Mouse (Mus musculus): ENCODE data around the gene Cldn7. TPM values are rescaled to one million over a fixed set of nuclear protein-coding genes. Genes with fewer than 3 reads are reported as not detected.
"Not testable (repeated sequence)": the region's sequence is repeated elsewhere in the genome, so short reads cannot be mapped to it uniquely, and the experiment has no call there.

The Cldn7 gene
- polyA plus RNA-seq, 1 experiment from 2014 or later = 397 TPM

DNA sequence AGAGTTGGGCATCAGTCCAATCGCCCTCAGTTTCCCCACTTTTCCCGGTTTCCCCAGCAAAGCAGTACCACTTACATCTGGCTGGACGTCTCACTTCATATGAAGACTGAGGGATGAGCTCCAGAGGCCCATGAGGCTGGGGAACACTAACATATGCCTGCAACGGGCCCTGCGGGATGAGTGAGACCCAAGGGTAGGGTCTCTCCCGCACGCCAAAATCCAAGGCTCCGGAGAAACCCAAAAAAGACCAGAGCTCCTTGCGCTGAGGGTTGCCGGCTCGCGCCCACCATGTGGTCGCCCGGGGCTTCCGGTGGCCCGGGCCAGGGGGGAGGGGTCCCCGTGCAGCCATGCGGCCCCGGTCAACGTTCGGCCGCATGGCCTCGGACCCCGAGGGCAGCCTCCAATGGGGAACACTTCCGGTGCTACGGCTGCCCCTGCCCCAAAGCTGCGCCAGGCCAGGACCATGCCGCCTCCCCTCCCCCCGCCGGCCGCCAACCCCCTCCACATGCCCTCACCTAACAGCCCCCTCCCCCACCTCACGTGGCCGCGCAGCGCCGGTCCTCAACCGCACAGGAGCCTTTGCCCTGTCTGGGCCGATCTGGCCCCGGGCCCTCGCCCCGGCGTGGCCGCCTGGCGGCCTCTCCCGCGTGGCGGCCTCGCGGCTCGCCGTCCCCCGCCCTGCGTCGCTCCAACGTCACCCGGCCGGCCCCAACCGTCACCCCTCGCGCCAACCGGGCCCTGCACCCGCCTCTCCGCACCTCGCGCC is 44.1 kb upstream of the Cldn7 start:
- H3K9ac ChIP-seq (ENCODE audit: low read length) = peak overlapping the region; percentile 98
- peak overlapping the region; percentile 94 for H3K4me2 ChIP-seq (ENCODE audit: low read depth, low read length)
- H3K4me1 ChIP-seq (ENCODE audit: control insufficient read depth, insufficient read depth, low read length) = peaks cover 24% of the 10 kb centered on the region
- under 1% methylated on average over 63 of the region's 65 CpGs for WGBS
- H3K9me3 ChIP-seq (replicated peaks; ENCODE audit: control insufficient read depth, low read length) = no peaks in the 10 kb centered on the region
- peak overlapping the region; percentile 96 for H3K27ac ChIP-seq (ENCODE audit: low read length)
- peaks cover 22% of the 10 kb centered on the region for H3K36me3 ChIP-seq (ENCODE audit: control insufficient read depth, insufficient read depth, low read length)
- no peaks in the 10 kb centered on the region for H3K27me3 ChIP-seq (ENCODE audit: control insufficient read depth, insufficient read depth, low read length)
- H3K4me3 ChIP-seq (replicated peaks; ENCODE audit: low read length) = peak overlapping the region; percentile 93
- ATAC-seq (ENCODE audit: insufficient read depth, low FRiP score) = peak; percentile 3; the same call in 1 of the 2 replicates

DNA sequence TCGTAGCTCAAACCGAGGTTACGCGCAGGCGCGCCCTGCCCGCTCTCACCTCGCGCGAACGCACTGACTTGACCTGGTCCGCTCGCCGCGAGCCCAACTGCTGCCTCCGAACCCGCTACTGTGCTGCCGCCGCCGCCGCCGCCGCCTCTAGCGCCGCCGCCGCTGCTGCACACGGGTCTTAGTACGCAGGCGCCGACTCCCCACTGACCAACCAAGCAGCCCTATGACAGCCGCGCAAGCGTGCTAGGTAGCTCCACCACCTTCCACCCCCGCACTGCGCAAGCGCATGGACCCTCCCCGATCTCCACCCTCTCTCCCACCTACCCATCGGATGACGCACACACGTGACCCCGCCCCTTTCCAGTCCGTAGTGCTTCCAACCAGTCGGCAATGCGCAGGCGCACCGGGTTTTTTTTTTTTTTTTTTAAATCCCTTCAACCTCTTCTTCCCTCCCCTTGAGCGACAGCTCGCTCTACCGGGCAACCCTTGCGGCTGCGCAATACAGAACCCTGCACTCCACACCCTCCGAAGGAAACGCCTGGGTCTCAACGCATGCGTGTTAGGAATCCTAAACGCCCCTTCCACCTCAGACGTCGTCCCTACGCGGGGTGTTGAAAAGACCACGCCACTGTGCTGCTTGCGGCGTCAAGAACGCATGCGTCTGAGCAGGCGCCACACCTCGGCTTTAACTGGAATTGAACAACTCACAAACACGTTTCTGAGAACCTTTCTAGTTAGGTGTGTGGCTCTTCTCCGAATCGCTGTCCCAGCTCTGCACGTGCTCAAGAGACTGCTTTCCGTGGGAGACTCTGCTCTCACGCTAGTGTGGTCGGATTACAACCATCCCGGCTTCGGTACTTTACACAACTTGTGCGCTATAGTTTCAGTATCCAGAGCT is 43.2 kb upstream of the Cldn7 start, which contains the start of gene Eif5a:
TSS of gene Eif5a (minus strand) at position 845 of the 898 bp plus-strand sequence.
- under 1% methylated on average over 78 of the region's 78 CpGs for WGBS
- ATAC-seq (ENCODE audit: insufficient read depth, low FRiP score) = peak; percentile 95
- peak within 1 kb of the TSS; percentile 98 for H3K9ac ChIP-seq (ENCODE audit: low read length)
- H3K4me3 ChIP-seq (replicated peaks; ENCODE audit: low read length) = peak within 1 kb of the TSS; percentile 93
- H3K27me3 ChIP-seq (ENCODE audit: control insufficient read depth, insufficient read depth, low read length) = no peaks in the 10 kb centered on the region
- H3K36me3 ChIP-seq (ENCODE audit: control insufficient read depth, insufficient read depth, low read length) = peaks cover 14% of the 10 kb centered on the region
- peak within 1 kb of the TSS; percentile 94 for H3K4me2 ChIP-seq (ENCODE audit: low read depth, low read length)
- no peaks in the 10 kb centered on the region for H3K9me3 ChIP-seq (replicated peaks; ENCODE audit: control insufficient read depth, low read length)
- peaks cover 17% of the 10 kb centered on the region for H3K4me1 ChIP-seq (ENCODE audit: control insufficient read depth, insufficient read depth, low read length)
- H3K27ac ChIP-seq (ENCODE audit: low read length) = peak within 1 kb of the TSS; percentile 99

- H3K4me1 ChIP-seq (ENCODE audit: control insufficient read depth, insufficient read depth, low read length) = peaks cover 16% of the 10 kb centered on the region
- H3K4me2 ChIP-seq (ENCODE audit: low read depth, low read length) = peak overlapping the region; percentile 68
- ATAC-seq (ENCODE audit: insufficient read depth, low FRiP score) = no peak
- peak overlapping the region; percentile 55 for H3K4me3 ChIP-seq (replicated peaks; ENCODE audit: low read length)
- no peaks in the 10 kb centered on the region for H3K9me3 ChIP-seq (replicated peaks; ENCODE audit: control insufficient read depth, low read length)
- H3K27me3 ChIP-seq (ENCODE audit: control insufficient read depth, insufficient read depth, low read length) = no peaks in the 10 kb centered on the region
- H3K27ac ChIP-seq (ENCODE audit: low read length) = peak overlapping the region; percentile 99
- WGBS = 3% methylated on average over 12 of the region's 12 CpGs
- H3K36me3 ChIP-seq (ENCODE audit: control insufficient read depth, insufficient read depth, low read length) = peaks cover 11% of the 10 kb centered on the region
- H3K9ac ChIP-seq (ENCODE audit: low read length) = peak overlapping the region; percentile 81
These were observed 42.4 kb upstream of the Cldn7 start for GRCm38 (mm10) chr11:69922012-69922756.

- H3K9ac ChIP-seq (ENCODE audit: low read length) = peak overlapping the region; percentile 20
- peak overlapping the region; percentile 99 for H3K27ac ChIP-seq (ENCODE audit: low read length)
- H3K4me2 ChIP-seq (ENCODE audit: low read depth, low read length) = peak overlapping the region; percentile 68; the same call in 1 of the 2 replicates
These were observed 41.8 kb upstream of the Cldn7 start for GRCm38 (mm10) chr11:69922796-69923195.

DNA sequence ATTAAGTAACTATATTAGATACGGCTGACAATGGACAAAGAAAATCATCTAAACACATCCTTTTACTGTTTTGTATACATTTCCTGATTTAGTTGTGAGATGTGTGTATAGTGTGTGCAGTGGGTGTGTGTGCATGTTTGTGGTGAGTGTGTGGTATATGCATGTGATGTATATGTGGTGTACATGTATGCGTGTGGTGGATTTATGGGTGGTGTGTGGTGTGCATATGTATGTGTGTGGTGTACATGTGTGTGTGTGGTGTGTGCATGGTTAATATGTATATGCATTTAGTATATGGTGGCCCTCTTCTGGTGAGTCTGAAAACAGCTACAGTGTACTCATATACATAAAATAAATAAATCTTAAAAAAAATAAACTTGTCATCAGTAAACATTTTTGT is 37.1 kb upstream of the Cldn7 start:
- WGBS = 97% methylated on average over 2 of the region's 2 CpGs
- H3K27ac ChIP-seq (ENCODE audit: low read length) = no peak overlapping the region
- H3K4me2 ChIP-seq (ENCODE audit: low read depth, low read length) = no peak overlapping the region
- H3K9me3 ChIP-seq (replicated peaks; ENCODE audit: control insufficient read depth, low read length) = no peaks in the 10 kb centered on the region
- H3K4me1 ChIP-seq (ENCODE audit: control insufficient read depth, insufficient read depth, low read length) = peaks cover 4% of the 10 kb centered on the region
- H3K36me3 ChIP-seq (ENCODE audit: control insufficient read depth, insufficient read depth, low read length) = no peaks in the 10 kb centered on the region
- no peak overlapping the region for H3K4me3 ChIP-seq (replicated peaks; ENCODE audit: low read length)
- no peaks in the 10 kb centered on the region for H3K27me3 ChIP-seq (ENCODE audit: control insufficient read depth, insufficient read depth, low read length)
- no peak overlapping the region for H3K9ac ChIP-seq (ENCODE audit: low read length)
- ATAC-seq (ENCODE audit: insufficient read depth, low FRiP score) = no peak

More at GRCm38 (mm10) chr11:69922796-69923195, 41.8 kb upstream of the Cldn7 start:
- no peaks in the 10 kb centered on the region for H3K27me3 ChIP-seq (ENCODE audit: control insufficient read depth, insufficient read depth, low read length)
- peaks cover 16% of the 10 kb centered on the region for H3K4me1 ChIP-seq (ENCODE audit: control insufficient read depth, insufficient read depth, low read length)
- no peak for ATAC-seq (ENCODE audit: insufficient read depth, low FRiP score)
- H3K9me3 ChIP-seq (replicated peaks; ENCODE audit: control insufficient read depth, low read length) = no peaks in the 10 kb centered on the region
- peaks cover 5% of the 10 kb centered on the region for H3K36me3 ChIP-seq (ENCODE audit: control insufficient read depth, insufficient read depth, low read length)
- WGBS = 57% methylated on average over 3 of the region's 3 CpGs
- no peak overlapping the region for H3K4me3 ChIP-seq (replicated peaks; ENCODE audit: low read length)

DNA sequence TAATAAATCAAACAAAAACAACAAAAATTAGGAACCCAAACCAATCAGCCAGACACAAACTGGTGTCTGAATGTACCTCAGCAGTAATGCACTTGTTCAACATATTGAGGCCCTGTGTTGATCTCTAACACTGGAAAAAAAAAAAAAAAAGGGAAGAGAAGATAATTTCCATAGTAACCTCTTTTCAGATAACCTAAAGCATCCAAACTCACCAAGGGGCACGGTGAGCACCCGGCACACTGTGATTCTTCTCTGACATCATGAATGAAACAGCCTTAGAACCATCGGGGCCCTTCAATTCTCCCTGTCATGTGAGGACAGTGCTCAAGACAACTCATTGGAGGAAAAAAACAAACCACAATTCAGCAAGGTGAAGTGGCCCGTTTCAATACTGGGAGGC is 34.9 kb upstream of the Cldn7 start:
- Histone ChIP-seq H3K9ac (ENCODE audit: low read length) (no peak overlapping the region), H3K9me3 (replicated peaks; ENCODE audit: control insufficient read depth, low read length) (no peaks in the 10 kb centered on the region), H3K4me3 (replicated peaks; ENCODE audit: low read length) (no peak overlapping the region), H3K27ac (ENCODE audit: low read length) (no peak overlapping the region), H3K4me1 (ENCODE audit: control insufficient read depth, insufficient read depth, low read length) (0 out of 2 replicates have a peak, but pooled peaks cover 3% of the 10 kb centered on the region), H3K4me2 (ENCODE audit: low read depth, low read length) (no peak overlapping the region), H3K27me3 (ENCODE audit: control insufficient read depth, insufficient read depth, low read length) (no peaks in the 10 kb centered on the region), H3K36me3 (ENCODE audit: control insufficient read depth, insufficient read depth, low read length) (no peaks in the 10 kb centered on the region)
- WGBS = 29% methylated on average over 4 of the region's 4 CpGs
- ATAC-seq (ENCODE audit: insufficient read depth, low FRiP score) = no peak

DNA sequence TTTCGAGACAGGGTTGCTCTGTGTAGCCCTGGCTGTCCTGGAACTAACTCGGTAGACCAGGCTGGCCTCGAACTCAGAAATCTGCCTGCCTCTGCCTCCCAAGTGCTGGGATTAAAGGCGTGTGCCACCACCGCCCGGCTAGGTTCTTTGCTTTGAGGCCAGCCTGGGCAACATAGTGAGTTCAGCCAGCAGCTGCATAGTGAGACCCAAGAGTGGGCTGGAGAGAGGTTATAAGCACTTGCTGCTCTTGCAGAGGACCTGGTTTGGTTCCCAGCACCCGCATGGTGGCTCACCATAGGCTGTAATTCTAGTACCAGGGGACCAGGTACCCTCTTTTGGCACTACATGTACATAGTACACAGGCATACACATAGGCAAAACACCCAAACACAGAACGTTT is 34.4 kb upstream of the Cldn7 start:
- WGBS = 85% methylated on average over 8 of the region's 8 CpGs
- H3K9ac ChIP-seq (ENCODE audit: low read length) = not testable (repeated sequence)

GRCm38 (mm10) chr11:69930967-69931537 is 33.5 kb upstream of the Cldn7 start:
- Histone ChIP-seq H3K27ac (ENCODE audit: low read length) (no peak overlapping the region), H3K27me3 (ENCODE audit: control insufficient read depth, insufficient read depth, low read length) (no peaks in the 10 kb centered on the region), H3K9me3 (replicated peaks; ENCODE audit: control insufficient read depth, low read length) (no peaks in the 10 kb centered on the region), H3K9ac (ENCODE audit: low read length) (no peak overlapping the region), H3K4me1 (ENCODE audit: control insufficient read depth, insufficient read depth, low read length) (peaks cover 12% of the 10 kb centered on the region), H3K36me3 (ENCODE audit: control insufficient read depth, insufficient read depth, low read length) (no peaks in the 10 kb centered on the region), H3K4me3 (replicated peaks; ENCODE audit: low read length) (no peak overlapping the region), H3K4me2 (ENCODE audit: low read depth, low read length) (no peak overlapping the region)
- ATAC-seq (ENCODE audit: insufficient read depth, low FRiP score) = no peak
- 76% methylated on average over 3 of the region's 3 CpGs for WGBS

More for the DNA sequence above, 34.4 kb upstream of the Cldn7 start:
- not testable (repeated sequence) for H3K4me2 ChIP-seq (ENCODE audit: low read depth, low read length); H3K4me1 ChIP-seq (ENCODE audit: control insufficient read depth, insufficient read depth, low read length); H3K27ac ChIP-seq (ENCODE audit: low read length); H3K27me3 ChIP-seq (ENCODE audit: control insufficient read depth, insufficient read depth, low read length); ATAC-seq (ENCODE audit: insufficient read depth, low FRiP score); H3K36me3 ChIP-seq (ENCODE audit: control insufficient read depth, insufficient read depth, low read length); H3K4me3 ChIP-seq (replicated peaks; ENCODE audit: low read length); H3K9me3 ChIP-seq (replicated peaks; ENCODE audit: control insufficient read depth, low read length)

Measured in stomach, embryonic 16.5 days (tissue).